Comparison of ENCODE assay signal across 8 mouse cellular contexts in genomic region chr16:90167646-90168045, GRCm38 (mm10). TPM values are rescaled to one million over a fixed set of nuclear protein-coding genes. Genes with fewer than 3 reads are reported as not detected.
DNase-seq lines count a peak whose midpoint lies in the region; TF ChIP-seq lines count a peak whose summit lies in the region.

No protein-coding gene starts in this region.

- H3K9me3 ChIP-seq in MEL (replicated peaks; ENCODE audit: insufficient read depth, low read length): no peaks in the 10 kb centered on the region

- peak; percentile 88 for DNase-seq in MEL (ENCODE audit: low read depth, low spot score)
- peak; percentile 81 to 90 for DNase-seq in cerebellum, adult 18-20 months
- DNase-seq in forelimb bud, embryonic 11.5 days (ENCODE audit: low read depth, low spot score): peak; percentile 86
- peak; percentile 87 for DNase-seq in induced T-regulatory cell, adult 2 months (ENCODE audit: low read depth)
- DNase-seq in liver, adult 2 months (ENCODE audit: extremely low read depth, low read depth, low spot score): peak; percentile 49
- peak; percentile 87 for DNase-seq in retina, postnatal 1 day
- DNase-seq in urinary bladder, postnatal 10 days (ENCODE audit: low spot score): peak; percentile 49

- no peak overlapping the region for H3ac ChIP-seq in C2C12 (ENCODE audit: control insufficient read depth, insufficient read length, low read depth)

- H3K27me3 ChIP-seq in C2C12 (ENCODE audit: control insufficient read depth, insufficient read depth, insufficient read length) (no peaks in the 10 kb centered on the region), MEL (ENCODE audit: control insufficient read depth in 1 of 2, insufficient read depth in 2 of 2, low read length in 2 of 2) (no peaks in the 10 kb centered on the region)
- H3K27me3 ChIP-seq in liver, adult 2 months (ENCODE audit: control insufficient read depth, insufficient read depth, low read length): no peaks in the 10 kb centered on the region

- H3K79me2 ChIP-seq in C2C12 (ENCODE audit: control insufficient read depth, insufficient read depth) (no peaks in the 10 kb centered on the region), MEL (ENCODE audit: control insufficient read depth, insufficient read depth, low read length, poor library complexity) (no peaks in the 10 kb centered on the region)
- H3K79me2 ChIP-seq in liver, adult 2 months (ENCODE audit: control insufficient read depth, insufficient read depth, low read length): no peaks in the 10 kb centered on the region

- TF ChIP-seq CTCF in C2C12 (IDR thresholded peaks at IDR 0.05; ENCODE audit: control insufficient read depth, insufficient read depth, insufficient read length): peak; percentile 66
- peak in 2 of 3 experiments; percentile 88 to 100; a peak in 5 of 6 replicates for TF ChIP-seq CTCF in MEL (IDR thresholded peaks at IDR 0.05 in 2 of 3, conservative IDR thresholded peaks at IDR 0.05 in 1 of 3; ENCODE audit: control insufficient read depth in 1 of 3, insufficient read depth in 1 of 3, low read depth in 2 of 3, low read length in 3 of 3, poor library complexity in 1 of 3, severe bottlenecking in 1 of 3)
- peak; percentile 71 for TF ChIP-seq CTCF in liver, adult 2 months (IDR thresholded peaks at IDR 0.05; ENCODE audit: low read depth, low read length)

- no peaks in the 10 kb centered on the region for H3K79me3 ChIP-seq in C2C12 (ENCODE audit: low read depth)

- H3K27ac ChIP-seq in MEL (ENCODE audit: control insufficient read depth, low read depth, low read length): no peak overlapping the region
- H3K27ac ChIP-seq in liver, adult 2 months (replicated peaks; ENCODE audit: insufficient read depth, low read depth, low read length): no peak overlapping the region

- H3K4me1 ChIP-seq in MEL (ENCODE audit: control insufficient read depth in 1 of 2, insufficient read depth in 2 of 2, low read length in 2 of 2): no peaks in the 10 kb centered on the region
- no peaks in the 10 kb centered on the region for H3K4me1 ChIP-seq in liver, adult 2 months (ENCODE audit: control insufficient read depth, insufficient read depth, low read length)

- no peaks in the 10 kb centered on the region for H3K36me3 ChIP-seq in C2C12 (ENCODE audit: control insufficient read depth, insufficient read depth)
- H3K36me3 ChIP-seq in MEL (ENCODE audit: control insufficient read depth in 1 of 2, insufficient read depth in 2 of 2, low read length in 2 of 2): no peaks in the 10 kb centered on the region
- H3K36me3 ChIP-seq in liver, adult 2 months (ENCODE audit: control insufficient read depth, insufficient read depth, low read length): no peaks in the 10 kb centered on the region

- no peak overlapping the region for H3K4me3 ChIP-seq in C2C12 (ENCODE audit: insufficient read depth, poor library complexity, severe bottlenecking)
- H3K4me3 ChIP-seq in MEL (ENCODE audit: control insufficient read depth in 1 of 2, insufficient read depth in 1 of 2, low read depth in 2 of 2, low read length in 2 of 2): no peak overlapping the region
- no peak overlapping the region for H3K4me3 ChIP-seq in liver, adult 2 months (ENCODE audit: insufficient read depth, low read depth, low read length)

- TF ChIP-seq EP300 in MEL (IDR thresholded peaks at IDR 0.05; ENCODE audit: low read depth in 1 of 2, low read length in 2 of 2): no peak

- 19% methylated on average over 10 of the region's 10 CpGs for WGBS in liver, adult 2 months

- TF ChIP-seq POLR2A in MEL (IDR thresholded peaks at IDR 0.05; ENCODE audit: control insufficient read depth in 1 of 2, insufficient read depth in 1 of 2, low read depth in 1 of 2, low read length in 2 of 2, poor library complexity in 1 of 2): no peak
- TF ChIP-seq POLR2A in liver, adult 2 months (IDR thresholded peaks at IDR 0.05; ENCODE audit: extremely low read depth, insufficient read depth, low read length): no peak

- peak; percentile 99 for TF ChIP-seq RAD21 in MEL (IDR thresholded peaks at IDR 0.05; ENCODE audit: low read depth, low read length)

- H3K9ac ChIP-seq in MEL (ENCODE audit: control insufficient read depth, low read depth, low read length, poor library complexity, severe bottlenecking): no peak overlapping the region
- H3K9ac ChIP-seq in liver, adult 2 months (ENCODE audit: low read depth, low read length): no peak overlapping the region

TF ChIP-seq in C2C12, 6 proteins besides CTCF, POLR2A, EP300 and RAD21:
- TF ChIP-seq MYOG (IDR thresholded peaks at IDR 0.05; ENCODE audit: control insufficient read depth, extremely low read depth, insufficient read length) (no peak), USF1 (IDR thresholded peaks at IDR 0.05; ENCODE audit: low read depth) (no peak), CEBPB (IDR thresholded peaks at IDR 0.05; ENCODE audit: low read depth) (no peak), MYOD1 (IDR thresholded peaks at IDR 0.05; ENCODE audit: control insufficient read depth, insufficient read length, low read depth) (no peak), FOSL1 (IDR thresholded peaks at IDR 0.05; ENCODE audit: insufficient read depth, low read length, poor library complexity, severe bottlenecking) (no peak), MAX (IDR thresholded peaks at IDR 0.05) (no peak)

TF ChIP-seq in MEL, 35 proteins besides CTCF, POLR2A, EP300 and RAD21:
- TF ChIP-seq JUND (IDR thresholded peaks at IDR 0.05; ENCODE audit: low read depth, low read length) (no peak), TAL1 (IDR thresholded peaks at IDR 0.05; ENCODE audit: low read length) (no peak), BHLHE40 (IDR thresholded peaks at IDR 0.05; ENCODE audit: borderline replicate concordance, low read depth, low read length) (no peak), MYC (IDR thresholded peaks at IDR 0.05; ENCODE audit: low read depth, low read length) (no peak), ETS1 (IDR thresholded peaks at IDR 0.05; ENCODE audit: low read depth, low read length) (no peak), ZC3H11A (IDR thresholded peaks at IDR 0.05; ENCODE audit: low read depth, low read length) (peak; percentile 97), KAT2A (conservative IDR thresholded peaks at IDR 0.05; ENCODE audit: low read depth, low read length) (no peak), USF1 (IDR thresholded peaks at IDR 0.05; ENCODE audit: low read depth, low read length) (no peak), MYB (IDR thresholded peaks at IDR 0.05; ENCODE audit: low read depth, low read length) (no peak), SMC3 (IDR thresholded peaks at IDR 0.05; ENCODE audit: low read depth, low read length) (peak; percentile 99), UBTF (IDR thresholded peaks at IDR 0.05; ENCODE audit: borderline replicate concordance, insufficient read depth, low read depth, low read length) (no peak), MAX (IDR thresholded peaks at IDR 0.05; ENCODE audit: low read length) (no peak), ELF1 (IDR thresholded peaks at IDR 0.05; ENCODE audit: low read depth, low read length) (no peak), CHD2 (IDR thresholded peaks at IDR 0.05; ENCODE audit: low read length) (no peak), POLR2AphosphoS5 (IDR thresholded peaks at IDR 0.05; ENCODE audit: borderline replicate concordance, low read depth, low read length) (no peak)

RNA-seq across cellular contexts. Expression of gene Tiam1, which starts 24.1 kb away (rescaled TPM):
- 6.9 TPM for polyA plus RNA-seq in C2C12 (2012; fragmentation: generic; extraction: Trizol)
- 15.0 and 16.7 TPM in 2 replicates for total RNA-seq in MEL (2012; rRNA removed)
- 10 to 100 TPM; 19.9 to 23.9 TPM for polyA plus RNA-seq in MEL (2012; ENCODE audit: insufficient read depth in 1 of 2, insufficient read length in 2 of 2, low read depth in 1 of 2, low replicate concordance in 2 of 2, missing spikeins in 1 of 2)
- 0.65 and 1.2 TPM in 2 replicates for total RNA-seq in liver, adult 2 months (2014; rRNA removed)
- polyA plus RNA-seq in liver, adult 2 months (2012; rRNA removed): 0.27 and 1.1 TPM in 2 replicates

RNA-seq across cellular contexts. Expression of gene Sod1, which starts 52.9 kb away (rescaled TPM):
- polyA plus RNA-seq in C2C12 (2012; fragmentation: generic; extraction: Trizol): 1,571 TPM
- 380 and 494 TPM in 2 replicates for total RNA-seq in MEL (2012; rRNA removed)
- 1,000 to 10,000 TPM in 1 of 2 experiments, 100 to 1,000 TPM in 1; 474 to 1,094 TPM for polyA plus RNA-seq in MEL (2012; ENCODE audit: insufficient read depth in 1 of 2, insufficient read length in 2 of 2, low read depth in 1 of 2, low replicate concordance in 2 of 2, missing spikeins in 1 of 2)
- total RNA-seq in liver, adult 2 months (2014; rRNA removed): 1,217 and 1,360 TPM in 2 replicates
- 1,719 and 1,927 TPM in 2 replicates for polyA plus RNA-seq in liver, adult 2 months (2012; rRNA removed)
